Mouse (Mus musculus) C2C12 (cell line): ENCODE data around the gene Tceal5. TPM values are rescaled to one million over a fixed set of nuclear protein-coding genes. Genes with fewer than 3 reads are reported as not detected.
"Not testable (repeated sequence)": the region's sequence is repeated elsewhere in the genome, so short reads cannot be mapped to it uniquely, and the experiment has no call there.

ENCODE experiments used
- H3K27me3 ChIP-seq: one replicate; pipeline ENCODE4 v1.6.1; 2011; ENCODE audit not compliant: control insufficient read depth, insufficient read depth, insufficient read length
- H3K36me3 ChIP-seq: one replicate; pipeline ENCODE4 v1.6.1; 2011; ENCODE audit not compliant: control insufficient read depth, insufficient read depth
- H3K4me3 ChIP-seq: one replicate; pipeline ENCODE4 v1.5.1; 2011; ENCODE audit warnings: mild to moderate bottlenecking, control low read depth; ENCODE audit not compliant: poor library complexity, insufficient read depth, severe bottlenecking
- H3K79me2 ChIP-seq: one replicate; pipeline ENCODE4 v1.6.1; 2011; ENCODE audit not compliant: control insufficient read depth, insufficient read depth
- H3K79me3 ChIP-seq: one replicate; pipeline ENCODE4 v1.6.1; 2011; ENCODE audit warnings: low read depth, control low read depth
- H3ac ChIP-seq: one replicate; pipeline ENCODE3; 2011; ENCODE audit warnings: low read depth; ENCODE audit not compliant: control insufficient read depth, insufficient read length
- CEBPB ChIP-seq: IDR thresholded peaks from one replicate; pipeline ENCODE4 v1.6.1; 2011; ENCODE audit warnings: low read depth, mild to moderate bottlenecking, control low read depth, moderate library complexity
- CTCF ChIP-seq: IDR thresholded peaks from one replicate; pipeline ENCODE4 v1.5.1; 2011; ENCODE audit not compliant: control insufficient read depth, insufficient read depth, insufficient read length
- FOSL1 ChIP-seq: IDR thresholded peaks from one replicate; pipeline ENCODE4 v1.8.0; 2011; ENCODE audit warnings: mild to moderate bottlenecking, low read length; ENCODE audit not compliant: poor library complexity, insufficient read depth, severe bottlenecking
- MAX ChIP-seq: IDR thresholded peaks from one replicate; pipeline ENCODE4 v1.6.1; 2011; ENCODE audit warnings: mild to moderate bottlenecking, control low read depth
- MYOD1 ChIP-seq: IDR thresholded peaks from one replicate; pipeline ENCODE4 v1.6.1; 2011; ENCODE audit warnings: low read depth; ENCODE audit not compliant: control insufficient read depth, insufficient read length
- MYOG ChIP-seq: IDR thresholded peaks from one replicate; pipeline ENCODE4 v1.6.1; 2011; ENCODE audit not compliant: control insufficient read depth, insufficient read length; ENCODE audit errors: extremely low read depth
- USF1 ChIP-seq: IDR thresholded peaks from one replicate; pipeline ENCODE4 v1.6.1; 2011; ENCODE audit warnings: low read depth, mild to moderate bottlenecking, control low read depth, moderate library complexity
- polyA plus RNA-seq: library from polyadenylated mRNA; unstranded; fragments of >200 nt; fragmentation: generic; extraction: Trizol; gene quantifications from one replicate; pipeline ENCODE4 v1.2.1, GENCODE M21; 2012; ENCODE audit warnings: missing spikeins

Gene Tceal5
- polyA plus RNA-seq, 1 experiment: 0.05 TPM

DNA sequence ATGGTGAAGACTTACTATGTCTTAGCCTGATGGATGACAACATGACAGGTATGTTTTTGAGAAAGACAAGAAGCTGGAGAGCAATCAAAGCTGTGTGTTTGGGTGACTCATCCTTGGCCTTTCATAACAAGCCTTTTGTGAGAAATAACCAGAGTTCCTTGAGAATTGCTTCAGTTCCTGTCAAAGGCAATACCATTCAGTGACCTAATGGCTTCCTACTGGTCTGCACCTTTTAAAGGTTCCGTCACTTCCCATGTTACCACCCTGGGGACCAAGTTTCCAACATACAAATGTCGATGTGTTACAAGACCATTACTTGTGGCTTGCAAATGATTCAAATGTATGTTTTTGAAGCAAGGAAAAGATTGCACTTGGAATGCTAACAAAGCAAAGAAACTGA, 39.5 kb upstream of the Tceal5 start:
- H3K79me2 ChIP-seq: peaks cover 9% of the 10 kb centered on the region

DNA sequence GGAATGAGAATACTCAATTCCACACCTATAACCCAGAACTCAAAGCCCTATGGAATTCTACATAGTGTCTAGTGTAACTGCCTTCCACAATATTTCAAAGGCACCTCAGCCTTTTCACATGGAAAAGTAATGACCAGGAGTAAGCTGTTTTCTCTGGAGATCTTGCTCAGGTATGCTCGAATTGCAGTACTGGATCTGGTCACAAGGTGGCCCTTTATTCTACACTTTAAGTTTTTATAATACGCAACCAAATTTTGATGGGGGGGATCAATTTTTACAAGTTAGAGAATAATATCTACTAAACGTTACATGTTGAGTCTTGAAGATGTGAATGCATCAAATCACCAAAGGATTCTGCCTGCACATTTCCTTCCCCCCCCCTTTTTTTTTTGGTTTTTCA, 34.4 kb upstream of the Tceal5 start:
- H3K79me2 ChIP-seq: no peaks in the 10 kb centered on the region
- H3K4me3 ChIP-seq: no peak overlapping the region
- no peaks in the 10 kb centered on the region for H3K79me3 ChIP-seq
- H3ac ChIP-seq: no peak overlapping the region
- TF ChIP-seq MYOD1: no peak
- no peak for TF ChIP-seq FOSL1
- TF ChIP-seq CTCF: no peak
- no peak for TF ChIP-seq MAX
- H3K36me3 ChIP-seq: no peaks in the 10 kb centered on the region
- no peaks in the 10 kb centered on the region for H3K27me3 ChIP-seq

More for the DNA sequence above, 39.5 kb upstream of the Tceal5 start:
- Histone ChIP-seq H3K79me3 (peaks cover 4% of the 10 kb centered on the region), H3K36me3 (no peaks in the 10 kb centered on the region), H3ac (no peak overlapping the region), H3K27me3 (no peaks in the 10 kb centered on the region), H3K4me3 (no peak overlapping the region)
- TF ChIP-seq CTCF: no peak
- no peak for TF ChIP-seq CEBPB
- no peak for TF ChIP-seq USF1
- TF ChIP-seq MYOG: no peak
- no peak for TF ChIP-seq MAX
- TF ChIP-seq MYOD1: no peak
- TF ChIP-seq FOSL1: no peak

DNA sequence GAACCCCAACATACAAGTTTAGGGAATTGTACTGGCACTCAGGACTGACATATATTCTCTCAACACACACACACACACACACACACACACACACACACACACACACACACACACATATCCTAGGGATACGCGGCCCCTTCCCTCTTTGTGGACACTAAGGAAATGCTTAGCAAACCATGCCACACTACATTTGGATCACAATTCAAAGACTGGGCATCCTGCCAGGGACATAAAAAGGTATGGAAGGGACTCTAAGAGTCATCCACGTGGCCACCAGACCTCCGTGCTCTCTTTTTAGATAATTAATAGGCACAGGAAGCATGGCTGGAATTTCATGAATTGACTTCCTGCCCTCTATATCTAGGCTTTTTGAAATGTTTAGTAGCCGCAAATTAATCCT, 24.1 kb upstream of the Tceal5 start:
- H3K4me3 ChIP-seq: no peak overlapping the region
- H3ac ChIP-seq: no peak overlapping the region
- H3K36me3 ChIP-seq: no peaks in the 10 kb centered on the region
- no peaks in the 10 kb centered on the region for H3K79me3 ChIP-seq
- TF ChIP-seq USF1 (no peak), FOSL1 (no peak), CEBPB (no peak), MYOG (no peak), MAX (no peak), MYOD1 (no peak), CTCF (no peak)
- no peaks in the 10 kb centered on the region for H3K27me3 ChIP-seq
- no peaks in the 10 kb centered on the region for H3K79me2 ChIP-seq

- no peaks in the 10 kb centered on the region for H3K79me3 ChIP-seq
- no peak overlapping the region for H3ac ChIP-seq
- no peaks in the 10 kb centered on the region for H3K27me3 ChIP-seq
- TF ChIP-seq MYOG (no peak), FOSL1 (no peak), USF1 (peak; percentile 14), CEBPB (no peak), MAX (no peak)
- H3K36me3 ChIP-seq: no peaks in the 10 kb centered on the region
- no peaks in the 10 kb centered on the region for H3K79me2 ChIP-seq
- no peak overlapping the region for H3K4me3 ChIP-seq
These were observed 20.0 kb upstream of the Tceal5 start for GRCm38 (mm10) chrX:136223714-136224113.

- Histone ChIP-seq H3K79me2 (no peaks in the 10 kb centered on the region), H3K27me3 (no peaks in the 10 kb centered on the region), H3K4me3 (no peak overlapping the region), H3K79me3 (no peaks in the 10 kb centered on the region), H3ac (no peak overlapping the region), H3K36me3 (no peaks in the 10 kb centered on the region)
- TF ChIP-seq USF1 (no peak), CEBPB (no peak), CTCF (no peak), MYOG (no peak), MAX (no peak), MYOD1 (no peak)
These were observed 12.6 kb upstream of the Tceal5 start for GRCm38 (mm10) chrX:136216303-136216702.

DNA sequence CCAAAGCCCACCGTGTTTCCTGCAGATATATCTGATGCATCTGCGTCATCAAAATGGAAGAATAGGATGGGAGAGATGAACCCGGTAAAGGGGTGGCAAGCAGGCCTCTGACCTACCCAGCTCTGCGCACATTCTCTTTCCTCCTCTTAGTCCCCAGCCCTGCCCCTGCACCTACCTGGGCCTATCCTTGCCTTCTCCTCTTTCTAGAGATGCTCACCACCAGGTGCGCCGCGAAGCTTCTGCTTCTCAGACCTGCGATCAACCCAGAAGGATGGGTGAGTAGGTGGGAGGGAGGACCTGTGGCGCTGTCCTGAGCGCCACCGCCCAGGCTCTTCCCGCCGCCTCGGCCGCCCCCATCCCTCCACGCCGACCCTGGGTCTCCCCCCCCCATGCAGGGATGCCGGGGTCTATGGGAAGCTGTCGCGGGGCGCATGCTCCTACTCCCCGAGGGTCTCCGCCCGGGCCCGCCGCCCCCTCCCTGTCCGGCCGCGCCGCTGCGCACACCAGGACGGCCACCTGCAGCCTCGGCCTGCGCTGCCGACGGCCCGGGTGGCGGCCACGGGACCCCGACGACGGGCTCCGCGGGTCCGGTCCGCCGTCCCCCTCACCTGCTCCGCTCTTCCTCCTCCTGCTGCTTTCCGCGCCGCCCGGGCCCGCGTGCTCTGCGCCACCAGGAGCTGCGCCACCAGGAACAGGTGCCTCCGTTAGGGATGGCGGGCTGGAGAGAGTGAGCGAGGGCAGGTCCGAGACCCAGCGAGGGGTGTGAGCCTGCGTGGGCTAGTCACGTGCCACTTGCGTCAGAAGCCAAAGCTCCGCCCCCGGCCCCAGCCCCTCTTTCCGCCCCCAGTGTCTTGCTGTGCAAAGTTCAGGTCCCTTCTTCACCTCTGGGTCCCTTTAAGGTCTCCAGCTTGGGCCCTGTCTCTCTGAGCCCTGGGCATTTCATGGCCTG, 11.3 kb upstream of the Tceal5 start, which contains the start of the genes Tceal7 and Bex1:
TSS of gene Tceal7 (plus strand) at position 51 of the 949 bp plus-strand sequence.
TSS of gene Bex1 (minus strand) at position 785 of the 949 bp plus-strand sequence.
- not testable (repeated sequence) for H3ac ChIP-seq, H3K79me3 ChIP-seq, H3K79me2 ChIP-seq, H3K36me3 ChIP-seq, H3K4me3 ChIP-seq, H3K27me3 ChIP-seq
